Mouse (Mus musculus) ES-CJ7 (cell line): ENCODE data around the gene 1700022I11Rik.
"Not testable (repeated sequence)": the region's sequence is repeated elsewhere in the genome, so short reads cannot be mapped to it uniquely, and the experiment has no call there.

Experiments
- DNase-seq: peaks from one replicate; pipeline ENCODE4 v3.0.0; 2011; ENCODE audit warnings: low read depth, low spot score

Gene 1700022I11Rik

GRCm38 (mm10) chr4:42951206-42952195, 17.9 kb upstream of the 1700022I11Rik start:
- DNase-seq = no peak

- DNase-seq = no peak
Measured at GRCm38 (mm10) chr4:42952563-42952962, 16.8 kb upstream of the 1700022I11Rik start.

GRCm38 (mm10) chr4:42953435-42954094, 15.8 kb upstream of the 1700022I11Rik start:
- DNase-seq = peak; percentile 32

GRCm38 (mm10) chr4:42954297-42954696, 15.1 kb upstream of the 1700022I11Rik start:
- peak; percentile 79 for DNase-seq

GRCm38 (mm10) chr4:42955200-42955599, 14.2 kb upstream of the 1700022I11Rik start:
- DNase-seq = no peak

GRCm38 (mm10) chr4:42956581-42956980, 12.8 kb upstream of the 1700022I11Rik start:
- DNase-seq = no peak

GRCm38 (mm10) chr4:42957306-42957705, 12.1 kb upstream of the 1700022I11Rik start:
- DNase-seq = no peak

GRCm38 (mm10) chr4:42957979-42958378, 11.4 kb upstream of the 1700022I11Rik start:
- DNase-seq = no peak

- no peak for DNase-seq
Measured at GRCm38 (mm10) chr4:42958942-42959341, 10.5 kb upstream of the 1700022I11Rik start.

GRCm38 (mm10) chr4:42959382-42959781, 10.0 kb upstream of the 1700022I11Rik start:
- DNase-seq = no peak

- peak; percentile 72 for DNase-seq
Measured at GRCm38 (mm10) chr4:42961592-42961991, 7.8 kb upstream of the 1700022I11Rik start.

GRCm38 (mm10) chr4:42963480-42963879, 5.9 kb upstream of the 1700022I11Rik start:
- DNase-seq = no peak

GRCm38 (mm10) chr4:42965039-42965719, 4.2 kb upstream of the 1700022I11Rik start:
- peak; percentile 68 for DNase-seq

- no peak for DNase-seq
Measured at GRCm38 (mm10) chr4:42972952-42973351, 3.5 kb downstream of the 1700022I11Rik start.

- no peak for DNase-seq
Measured at GRCm38 (mm10) chr4:42973868-42974267, 4.5 kb downstream of the 1700022I11Rik start.

- DNase-seq = peak; percentile 60
Measured at GRCm38 (mm10) chr4:42978062-42978461, 8.7 kb downstream of the 1700022I11Rik start.

GRCm38 (mm10) chr4:42980467-42980866, 11.1 kb downstream of the 1700022I11Rik start:
- DNase-seq = not testable (repeated sequence)

GRCm38 (mm10) chr4:42988296-42988695, 18.9 kb downstream of the 1700022I11Rik start:
- DNase-seq = no peak

- no peak for DNase-seq
Measured at GRCm38 (mm10) chr4:42998022-42998421, 28.6 kb downstream of the 1700022I11Rik start.

GRCm38 (mm10) chr4:42999451-43000140, 30.2 kb downstream of the 1700022I11Rik start:
- DNase-seq = peak; percentile 72
